Comparison of ENCODE assay signal across 13 mouse cellular contexts in the genomic region with DNA sequence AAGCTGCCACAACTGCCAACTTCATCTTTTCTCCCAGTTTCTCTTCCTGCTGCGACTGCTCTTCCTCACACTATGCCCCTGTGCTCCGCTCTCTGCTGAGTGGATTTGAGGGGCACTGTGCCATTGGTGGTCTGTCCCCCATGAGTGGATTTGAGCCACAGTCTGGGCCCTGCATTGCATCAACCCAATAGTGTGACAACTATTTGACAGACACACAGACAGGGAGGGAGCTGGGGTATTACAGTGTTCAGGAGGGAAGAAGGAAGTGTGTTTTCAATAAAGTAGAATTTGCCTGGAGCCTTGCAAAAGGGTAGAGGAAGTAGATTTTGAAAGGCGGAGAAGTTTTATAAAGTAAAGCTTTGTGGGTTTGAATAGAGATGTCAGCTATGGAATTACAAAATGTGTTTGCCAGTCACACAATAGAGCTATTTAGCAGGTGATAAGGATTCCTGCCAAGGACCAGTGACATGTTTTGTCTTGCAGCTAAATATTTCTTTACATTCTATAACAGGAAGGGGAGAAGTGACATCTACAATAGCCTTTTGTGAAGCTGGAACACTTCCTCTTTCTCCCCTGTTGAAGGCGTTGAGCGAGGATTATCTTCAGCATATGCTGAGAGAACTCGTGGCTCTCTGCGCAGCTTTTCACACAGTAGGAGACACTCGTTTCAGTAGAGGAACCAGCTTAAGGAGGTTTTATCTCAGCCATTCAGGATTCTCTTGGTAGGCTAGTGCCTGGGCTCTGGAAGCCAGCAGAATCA. TPM values are rescaled to one million over a fixed set of nuclear protein-coding genes. Genes with fewer than 3 reads are reported as not detected.
DNase-seq lines count a peak whose midpoint lies in the region; ATAC-seq lines count a peak whose summit lies in the region.
"Had no signal": no experiment of that assay in that cellular context is flagged by ENCODE, and none has a peak within 500 bp of the region (broad histone marks: within the 10 kb centered on the region; RNA-seq: fewer than 3 reads in every experiment).

No protein-coding gene starts in this region.

- H3K27me3 ChIP-seq in lung, embryonic 16.5 days (ENCODE audit: control insufficient read depth, insufficient read depth, low read depth, low read length), result no peaks in the 10 kb centered on the region
- H3K27me3 ChIP-seq in liver, embryonic 15.5 days, result no peaks in the 10 kb centered on the region
- H3K27me3 ChIP-seq in splenic B cell, adult 2 months (ENCODE audit: control insufficient read depth, insufficient read depth, low read length, poor library complexity, severe bottlenecking), result no peaks in the 10 kb centered on the region
- H3K27me3 ChIP-seq: forebrain, embryonic 15.5 days; neural tube, embryonic 13.5 days had no signal

- intact Hi-C loops in heart, postnatal 25 days (cut with DNase I), result no loop called here

- H3K4me1 ChIP-seq in lung, embryonic 16.5 days (replicated peaks; ENCODE audit: control insufficient read depth, insufficient read depth, low read length), result no peaks in the 10 kb centered on the region; the same call in 1 of the 2 replicates
- no peaks in the 10 kb centered on the region; the same call in 1 of the 2 replicates for H3K4me1 ChIP-seq in liver, embryonic 15.5 days (replicated peaks)
- H3K4me1 ChIP-seq: neural tube, embryonic 13.5 days had no signal

- H3K4me2 ChIP-seq in lung, embryonic 16.5 days (ENCODE audit: low read depth, low read length), result no peak overlapping the region
- H3K4me2 ChIP-seq in liver, embryonic 15.5 days, result no peak overlapping the region
- H3K4me2 ChIP-seq: forebrain, embryonic 15.5 days; neural tube, embryonic 13.5 days had no signal

- ATAC-seq in lung, embryonic 16.5 days (ENCODE audit: low read depth), result peak; percentile 51; the same call in 1 of the 2 replicates
- 0 out of 2 replicates have a peak, but pooled peaks have one; percentile 34 for ATAC-seq in liver, embryonic 15.5 days (ENCODE audit: insufficient read depth)
- ATAC-seq: forebrain, embryonic 15.5 days; Patski had no signal

- 54% methylated on average over 8 of the region's 8 CpGs for whole genome bisulfite sequencing in lung, embryonic 16.5 days
- WGBS in liver, embryonic 15.5 days (ENCODE audit: insufficient replicate concordance), result 23% methylated on average over 8 of the region's 8 CpGs

- no peak overlapping the region for H3K9ac ChIP-seq in lung, embryonic 16.5 days (ENCODE audit: low read length)
- no peak overlapping the region for H3K9ac ChIP-seq in liver, embryonic 15.5 days
- H3K9ac ChIP-seq: forebrain, embryonic 15.5 days; neural tube, embryonic 13.5 days had no signal

- no peaks in the 10 kb centered on the region for H3K9me3 ChIP-seq in lung, embryonic 16.5 days (ENCODE audit: control insufficient read depth, low read length)
- H3K9me3 ChIP-seq in liver, embryonic 15.5 days (replicated peaks), result no peaks in the 10 kb centered on the region
- H3K9me3 ChIP-seq: forebrain, embryonic 15.5 days; neural tube, embryonic 13.5 days had no signal

- DNase-seq in heart, adult 11 months, result peak; percentile 93
- no peak for DNase-seq in heart, postnatal 25 days (ENCODE audit: low spot score)
- DNase-seq in lung, postnatal 10 days, result no peak
- peak; percentile 50 for DNase-seq in splenic B cell, adult 2 months (ENCODE audit: low read depth, low spot score)
- DNase-seq in cerebellum, adult 18-20 months, result no peak
- no peak for DNase-seq in layer of hippocampus, postnatal 10 days (ENCODE audit: low spot score in 2 of 2)
- DNase-seq: kidney, postnatal 10 days; left cerebral cortex, postnatal 4 days had no signal

- peak overlapping the region; percentile 14 for H3K27ac ChIP-seq in lung, embryonic 16.5 days (ENCODE audit: low read length)
- no peak overlapping the region; the same call in 1 of the 2 replicates for H3K27ac ChIP-seq in liver, embryonic 15.5 days (replicated peaks)
- H3K27ac ChIP-seq: forebrain, embryonic 15.5 days; neural tube, embryonic 13.5 days had no signal

- H3K4me3 ChIP-seq in lung, embryonic 16.5 days (ENCODE audit: low read length), result no peak overlapping the region
- no peak overlapping the region for H3K4me3 ChIP-seq in liver, embryonic 15.5 days (replicated peaks)
- H3K4me3 ChIP-seq: forebrain, embryonic 15.5 days; neural tube, embryonic 13.5 days had no signal

- no peaks in the 10 kb centered on the region for H3K36me3 ChIP-seq in lung, embryonic 16.5 days (ENCODE audit: control insufficient read depth, insufficient read depth, low read length)
- no peaks in the 10 kb centered on the region for H3K36me3 ChIP-seq in liver, embryonic 15.5 days (replicated peaks)
- H3K36me3 ChIP-seq in splenic B cell, adult 2 months (ENCODE audit: control insufficient read depth, insufficient read depth, low read length, poor library complexity, severe bottlenecking), result no peaks in the 10 kb centered on the region
- H3K36me3 ChIP-seq: forebrain, embryonic 15.5 days; neural tube, embryonic 13.5 days had no signal

RNA-seq across cellular contexts. Expression of a gene that starts 38.3 kb away (rescaled TPM):
- total RNA-seq in heart, postnatal 25 days (2021), result 10 to 100 TPM; 84.7 to 88.3 TPM
- 124 and 135 TPM in 2 replicates for polyA plus RNA-seq in lung, embryonic 16.5 days (2015; fragmentation: Nextera tagmentation; extraction: Ambion mirVana)
- 70.0 and 72.9 TPM in 2 replicates for polyA plus RNA-seq in liver, embryonic 15.5 days (2015; fragmentation: Nextera tagmentation; extraction: Ambion mirVana)
- 100 to 1,000 TPM; 131 to 140 TPM for total RNA-seq in layer of hippocampus, postnatal 10 days (2021)

RNA-seq across cellular contexts. Expression of a gene that starts 41.9 kb away (rescaled TPM):
- total RNA-seq in heart, postnatal 25 days (2021), result 10 to 100 TPM; 14.0 to 17.9 TPM
- polyA plus RNA-seq in lung, embryonic 16.5 days (2015; fragmentation: Nextera tagmentation; extraction: Ambion mirVana), result 31.7 and 33.4 TPM in 2 replicates
- 2.5 and 3.8 TPM in 2 replicates for polyA plus RNA-seq in liver, embryonic 15.5 days (2015; fragmentation: Nextera tagmentation; extraction: Ambion mirVana)
- 10 to 100 TPM; 55.5 to 58.6 TPM for total RNA-seq in layer of hippocampus, postnatal 10 days (2021)

RNA-seq across cellular contexts. Expression of a gene that starts 57.7 kb away (rescaled TPM):
- 1 to 10 TPM; 5.5 to 8.8 TPM for total RNA-seq in heart, postnatal 25 days (2021)
- polyA plus RNA-seq in lung, embryonic 16.5 days (2015; fragmentation: Nextera tagmentation; extraction: Ambion mirVana), result 65.1 and 65.9 TPM in 2 replicates
- polyA plus RNA-seq in liver, embryonic 15.5 days (2015; fragmentation: Nextera tagmentation; extraction: Ambion mirVana), result 39.9 and 41.0 TPM in 2 replicates
- 10 to 100 TPM; 14.4 to 17.5 TPM for total RNA-seq in layer of hippocampus, postnatal 10 days (2021)

Comparison
In these comparisons a context has a peak if more than half of its experiments do, and no peak if none do; other contexts are left out.
1. DNase-seq: peak in heart, adult 11 months (single experiment) and splenic B cell, adult 2 months (single experiment); none in heart, postnatal 25 days (single experiment), lung, postnatal 10 days (single experiment), cerebellum, adult 18-20 months (0 of 2) and layer of hippocampus, postnatal 10 days (0 of 2).